Mouse (Mus musculus): Measurements from ENCODE around the gene Sirpb1b. TPM values are rescaled to one million over a fixed set of nuclear protein-coding genes. Genes with fewer than 3 reads are reported as not detected.
"Not testable (repeated sequence)": the region's sequence is repeated elsewhere in the genome, so short reads cannot be mapped to it uniquely, and the experiment has no call there.

Gene Sirpb1b
- not detected for total RNA-seq (2021)
- long read RNA-seq, experiment 1, result 0 reads
- long read RNA-seq, experiment 2, result 0 reads

GRCm38 (mm10) chr3:15574887-15575286 lies at the start of gene Sirpb1b:
Gene Sirpb1b (minus strand): TSS chr3:15575065.
- intact Hi-C loops (cut with DNase I); DNase-seq: not testable (repeated sequence)

GRCm38 (mm10) chr3:15590377-15591117 lies 15.7 kb upstream of the Sirpb1b start:
- intact Hi-C loops (cut with DNase I); DNase-seq: not testable (repeated sequence)

GRCm38 (mm10) chr3:15586665-15587064 lies 11.8 kb upstream of the Sirpb1b start:
- intact Hi-C loops (cut with DNase I); DNase-seq: not testable (repeated sequence)

- DNase-seq, result no peak
- intact Hi-C loops (cut with DNase I), result no loop called here
These were observed 8.6 kb upstream of the Sirpb1b start for GRCm38 (mm10) chr3:15583452-15583851.

GRCm38 (mm10) chr3:15582948-15583347 lies 8.1 kb upstream of the Sirpb1b start:
- DNase-seq; intact Hi-C loops (cut with DNase I): not testable (repeated sequence)

GRCm38 (mm10) chr3:15576466-15576865 lies 1.6 kb upstream of the Sirpb1b start:
- not testable (repeated sequence) for DNase-seq
- intact Hi-C loops (cut with DNase I), result loop anchor here (1.0 kb wide), 1 partner anchor 271 kb away; no protein-coding TSS in a partner anchor

GRCm38 (mm10) chr3:15528589-15528988 lies 46.3 kb downstream of the Sirpb1b start:
- no peak for DNase-seq
- intact Hi-C loops (cut with DNase I), result no loop called here

GRCm38 (mm10) chr3:15513608-15514007 lies 61.3 kb downstream of the Sirpb1b start:
- DNase-seq; intact Hi-C loops (cut with DNase I): not testable (repeated sequence)

- intact Hi-C loops (cut with DNase I); DNase-seq: not testable (repeated sequence)
These were observed 67.0 kb downstream of the Sirpb1b start for GRCm38 (mm10) chr3:15507792-15508321.

- intact Hi-C loops (cut with DNase I); DNase-seq: not testable (repeated sequence)
These were observed 100.0 kb downstream of the Sirpb1b start for GRCm38 (mm10) chr3:15474831-15475230.

GRCm38 (mm10) chr3:15470158-15470557 lies 104.7 kb downstream of the Sirpb1b start:
- intact Hi-C loops (cut with DNase I); DNase-seq: not testable (repeated sequence)

Other genes with a start within 250 kb of the Sirpb1b start
- gene Gm9733, start 242.8 kb downstream of the Sirpb1b start, total RNA-seq (2021), result not detected
- gene Sirpb1a, start 148.5 kb downstream of the Sirpb1b start, total RNA-seq (2021), result not detected